Mouse (Mus musculus) myocyte (in vitro differentiated cells): Measurements from ENCODE around the gene Bcl2.

Experiments
- CEBPB ChIP-seq: IDR thresholded peaks from 2 replicates; pipeline ENCODE4 v1.6.1; 2011; ENCODE audit warnings: mild to moderate bottlenecking, moderate library complexity; ENCODE audit not compliant: poor library complexity, insufficient read depth, severe bottlenecking
- E2F4 ChIP-seq: IDR thresholded peaks from one replicate; pipeline ENCODE4 v1.6.1; 2011; ENCODE audit warnings: mild to moderate bottlenecking, control low read depth, moderate library complexity; ENCODE audit not compliant: insufficient read depth
- MAX ChIP-seq: IDR thresholded peaks from one replicate; pipeline ENCODE4 v1.6.1; 2011; ENCODE audit warnings: low read depth, mild to moderate bottlenecking, control low read depth
- MYOD1 ChIP-seq, 3 experiments: IDR thresholded peaks; one replicate each; pipeline ENCODE4 v1.6.1; 2011; ENCODE audit warnings: control low read depth in 2 of 3, low read depth in 2 of 3, mild to moderate bottlenecking in 2 of 3, moderate library complexity in 1 of 3; ENCODE audit not compliant: insufficient read length in 2 of 3, control insufficient read depth in 1 of 3
- MYOG ChIP-seq, 3 experiments: IDR thresholded peaks; one replicate each; pipeline ENCODE4 v1.6.1; 2011; ENCODE audit warnings: control low read depth in 2 of 3, low read depth in 2 of 3, mild to moderate bottlenecking in 2 of 3; ENCODE audit not compliant: insufficient read length in 2 of 3, control insufficient read depth in 1 of 3, insufficient read depth in 1 of 3
- POLR2A ChIP-seq: IDR thresholded peaks from one replicate; pipeline ENCODE4 v1.6.1; 2011; ENCODE audit warnings: low read depth, mild to moderate bottlenecking, control low read depth, moderate library complexity; ENCODE audit not compliant: insufficient read length
- POLR2AphosphoS2 ChIP-seq: IDR thresholded peaks from one replicate; pipeline ENCODE4 v1.6.1; 2011; ENCODE audit warnings: low read depth, control low read depth; ENCODE audit not compliant: insufficient read length
- REST ChIP-seq: IDR thresholded peaks from one replicate; pipeline ENCODE4 v1.6.1; 2011; ENCODE audit warnings: mild to moderate bottlenecking, control low read depth, moderate library complexity; ENCODE audit not compliant: insufficient read depth, insufficient read length
- TCF12 ChIP-seq: IDR thresholded peaks from one replicate; pipeline ENCODE4 v1.6.1; 2011; ENCODE audit warnings: mild to moderate bottlenecking, control low read depth; ENCODE audit not compliant: poor library complexity, insufficient read depth, severe bottlenecking
- TCF3 ChIP-seq: IDR thresholded peaks from one replicate; pipeline ENCODE4 v1.6.1; 2011; ENCODE audit warnings: low read depth, control low read depth; ENCODE audit not compliant: insufficient read length
- USF1 ChIP-seq: IDR thresholded peaks from one replicate; pipeline ENCODE4 v1.6.1; 2011; ENCODE audit warnings: low read depth, mild to moderate bottlenecking, control low read depth, moderate library complexity

DNA sequence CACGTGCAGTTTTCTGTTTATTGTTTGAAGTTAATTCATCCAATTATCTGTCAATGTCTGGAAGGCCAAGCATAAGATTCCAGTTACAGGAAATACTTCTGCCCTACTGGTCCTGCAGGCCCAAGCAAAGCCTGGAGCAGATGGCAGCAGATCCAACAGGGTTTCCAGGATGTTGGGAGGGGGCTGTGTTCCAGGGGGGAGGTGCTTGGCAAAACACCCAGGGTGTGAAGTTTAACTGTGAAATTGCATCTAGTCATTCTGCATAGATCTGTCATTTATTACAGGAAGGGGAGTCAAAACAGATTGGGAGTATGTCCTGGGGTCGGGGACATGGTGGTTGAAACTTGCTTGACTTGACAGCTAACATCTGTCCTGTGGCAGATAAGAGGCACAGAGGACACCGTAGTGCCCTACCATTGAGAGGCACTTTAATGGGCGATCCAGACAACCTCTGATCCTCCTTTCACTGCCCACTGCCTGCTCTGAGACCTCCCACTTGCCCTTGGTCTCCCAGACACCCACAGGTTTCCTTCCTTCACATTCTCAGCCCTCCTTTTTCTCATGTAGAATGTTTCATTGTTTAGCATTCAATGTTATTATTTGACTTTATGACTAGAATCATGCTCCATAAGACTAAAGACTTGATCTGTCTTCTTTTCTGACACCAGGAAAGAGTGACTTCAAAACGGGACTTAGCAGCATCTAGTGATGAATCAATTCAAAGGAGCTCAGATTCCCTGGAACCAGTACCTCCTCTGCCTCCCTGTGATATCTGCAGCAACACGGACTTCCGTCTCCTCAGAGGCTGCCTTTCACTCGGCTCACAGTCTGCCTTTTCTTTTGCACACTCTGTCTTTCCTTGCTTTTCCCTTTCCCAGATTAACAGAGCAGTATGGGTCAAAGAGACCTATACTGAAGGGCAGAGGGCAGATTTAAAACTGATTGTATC, 47.7 kb downstream of the Bcl2 start:
- TF ChIP-seq POLR2A (no peak), POLR2AphosphoS2 (no peak), REST (no peak), E2F4 (no peak), TCF3 (no peak), TCF12 (no peak), CEBPB (no peak), MYOD1 (IDR thresholded peaks at IDR 0.05; ENCODE audit: control insufficient read depth in 1 of 3, insufficient read length in 2 of 3, low read depth in 2 of 3) (no peak), MAX (no peak), USF1 (no peak), MYOG (IDR thresholded peaks at IDR 0.05; ENCODE audit: control insufficient read depth in 1 of 3, insufficient read depth in 1 of 3, insufficient read length in 2 of 3, low read depth in 2 of 3) (no peak)
